Mouse (Mus musculus): ENCODE measurements around the gene Hist1h1d. TPM values are rescaled to one million over a fixed set of nuclear protein-coding genes. Genes with fewer than 3 reads are reported as not detected.
A peak's percentile ranks its signal among the peaks of the same experiment; 100 is the strongest.
"Not testable (repeated sequence)": the region's sequence is repeated elsewhere in the genome, so short reads cannot be mapped to it uniquely, and the experiment has no call there.

The Hist1h1d gene
- polyA plus RNA-seq, 1 experiment from 2014 or later: 0.18 TPM

- WGBS: 2% methylated on average over 11 of the region's 40 CpGs
- H3K27ac ChIP-seq: peak overlapping the region; percentile 77
- H3K27me3 ChIP-seq; H3K36me3 ChIP-seq; H3K9me3 ChIP-seq (replicated peaks); ATAC-seq (replicated peaks; ENCODE audit: insufficient number of reproducible peaks, insufficient read depth, low FRiP score, low read depth): not testable (repeated sequence)
- H3K4me3 ChIP-seq: peak overlapping the region; percentile 47
- peak overlapping the region; percentile 61 for H3K9ac ChIP-seq
- peak overlapping the region; percentile 73 for H3K4me2 ChIP-seq
- peaks cover 35% of the 10 kb centered on the region for H3K4me1 ChIP-seq (replicated peaks)
Measured at GRCm38 (mm10) chr13:23575864-23576313, 22.8 kb downstream of the Hist1h1d start.

DNA sequence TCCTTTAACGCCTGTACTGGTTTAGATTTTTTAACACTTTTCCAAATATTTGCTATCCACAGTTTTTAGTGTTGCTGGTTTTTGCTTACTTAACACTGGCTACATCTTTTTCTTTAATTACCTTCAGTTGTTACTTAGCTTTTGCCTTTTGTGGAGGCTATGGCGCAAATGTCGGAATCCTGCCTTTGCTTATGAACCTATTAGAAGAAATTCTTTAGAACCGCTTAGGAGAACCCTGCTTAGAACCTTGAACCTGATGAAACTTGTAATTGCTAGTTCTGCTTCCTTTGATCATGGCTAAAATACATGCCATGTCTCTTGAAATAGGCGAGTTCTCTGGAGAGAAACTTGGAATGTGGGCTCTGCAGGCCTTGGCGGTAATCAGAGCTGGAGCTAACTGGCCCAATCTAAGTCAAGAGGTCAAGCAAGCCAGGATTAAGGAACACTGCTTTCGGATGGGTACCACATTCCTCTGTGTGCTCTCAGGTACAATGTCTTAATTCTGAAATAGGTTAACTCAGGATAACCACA lies 23.4 kb downstream of the Hist1h1d start:
- 22% methylated on average over 7 of the region's 7 CpGs for WGBS
- Histone ChIP-seq H3K27ac (peak overlapping the region; percentile 77), H3K9ac (peak overlapping the region; percentile 61), H3K4me3 (peak overlapping the region; percentile 47), H3K27me3 (no peaks in the 10 kb centered on the region), H3K36me3 (no peaks in the 10 kb centered on the region), H3K9me3 (replicated peaks) (no peaks in the 10 kb centered on the region), H3K4me2 (peak overlapping the region; percentile 73), H3K4me1 (replicated peaks) (peaks cover 38% of the 10 kb centered on the region)
- no peak for ATAC-seq (replicated peaks; ENCODE audit: insufficient number of reproducible peaks, insufficient read depth, low FRiP score, low read depth)

DNA sequence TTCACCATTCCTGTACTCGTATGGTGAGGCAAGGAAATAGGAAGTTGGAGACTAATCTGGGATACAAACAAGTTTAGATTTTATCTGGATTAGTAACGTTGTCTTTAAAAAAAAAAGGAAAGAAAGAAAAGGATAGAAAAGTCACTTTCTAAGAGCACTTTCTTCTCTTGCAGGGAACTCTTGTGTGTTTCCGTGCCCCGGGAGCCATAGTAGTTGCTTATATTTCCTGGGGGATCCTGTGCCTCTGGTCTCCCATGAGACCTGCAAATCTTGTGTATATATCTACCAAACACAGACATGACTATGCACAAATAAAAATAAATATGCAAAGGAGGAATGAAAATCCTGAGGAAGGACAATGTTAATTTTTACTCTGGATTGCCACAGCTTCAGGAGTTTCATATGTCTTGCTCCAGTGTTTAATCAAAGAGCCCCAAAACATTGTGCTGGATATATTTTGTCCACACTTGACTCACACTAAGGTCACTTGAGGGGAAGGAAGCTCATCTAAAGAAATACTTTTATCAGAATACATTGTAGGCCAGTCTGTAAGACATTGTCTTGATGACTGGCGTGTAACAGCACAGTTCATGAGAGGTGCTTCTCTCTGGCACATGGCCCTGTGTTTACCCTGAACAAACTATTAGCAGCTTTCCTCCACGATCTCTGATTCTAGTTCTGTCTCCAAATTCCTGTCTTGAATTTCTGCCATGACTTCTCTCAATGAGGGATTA lies 24.0 kb downstream of the Hist1h1d start:
- Histone ChIP-seq H3K36me3 (no peaks in the 10 kb centered on the region), H3K27me3 (no peaks in the 10 kb centered on the region), H3K4me2 (peak overlapping the region; percentile 73), H3K4me3 (peak overlapping the region; percentile 47), H3K4me1 (replicated peaks) (peaks cover 37% of the 10 kb centered on the region), H3K27ac (peak overlapping the region; percentile 77), H3K9me3 (replicated peaks) (no peaks in the 10 kb centered on the region), H3K9ac (peak overlapping the region; percentile 61; the same call in 1 of the 2 replicates)
- WGBS: 52% methylated on average over 6 of the region's 6 CpGs
- ATAC-seq (replicated peaks; ENCODE audit: insufficient number of reproducible peaks, insufficient read depth, low FRiP score, low read depth): no peak

DNA sequence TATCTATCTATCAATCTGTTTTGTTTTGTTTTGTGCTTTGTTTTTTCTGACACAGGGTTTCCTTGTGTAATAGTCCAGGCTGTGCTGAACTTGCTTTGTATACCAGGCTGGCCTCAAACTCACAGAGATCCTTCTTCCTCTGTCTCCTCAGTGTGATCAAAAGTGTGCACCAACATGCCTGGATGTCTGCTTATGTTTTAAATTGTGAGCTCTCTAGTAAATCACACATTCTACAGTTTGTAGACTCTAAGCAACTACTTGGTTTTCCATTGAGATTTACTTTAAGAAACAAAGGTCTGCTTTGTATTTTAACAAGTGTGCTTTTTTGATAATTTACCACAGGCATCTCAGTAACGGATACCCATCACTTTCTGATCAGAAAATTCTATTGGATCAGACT lies 24.8 kb downstream of the Hist1h1d start:
- no peak for ATAC-seq (replicated peaks; ENCODE audit: insufficient number of reproducible peaks, insufficient read depth, low FRiP score, low read depth)

GRCm38 (mm10) chr13:23581408-23582218 lies 28.6 kb downstream of the Hist1h1d start, which contains the start of gene Hist1h4d:
Gene Hist1h4d (plus strand): TSS chr13:23581598.
- under 1% methylated on average over 43 of the region's 43 CpGs for WGBS
- Histone ChIP-seq H3K27ac (peak within 1 kb of the TSS; percentile 79), H3K4me2 (peak within 1 kb of the TSS; percentile 79), H3K4me1 (replicated peaks) (peaks cover 33% of the 10 kb centered on the region), H3K36me3 (no peaks in the 10 kb centered on the region), H3K9ac (peak within 1 kb of the TSS; percentile 66), H3K9me3 (replicated peaks) (no peaks in the 10 kb centered on the region), H3K27me3 (no peaks in the 10 kb centered on the region), H3K4me3 (peak within 1 kb of the TSS; percentile 57)
- ATAC-seq (replicated peaks; ENCODE audit: insufficient number of reproducible peaks, insufficient read depth, low FRiP score, low read depth): peak; percentile 84

More for the DNA sequence above, 24.8 kb downstream of the Hist1h1d start:
- H3K4me1 ChIP-seq (replicated peaks): peaks cover 35% of the 10 kb centered on the region
- H3K27me3 ChIP-seq: no peaks in the 10 kb centered on the region
- H3K9me3 ChIP-seq (replicated peaks): no peaks in the 10 kb centered on the region
- no peak overlapping the region for H3K27ac ChIP-seq
- H3K9ac ChIP-seq: no peak overlapping the region
- H3K4me2 ChIP-seq: no peak overlapping the region
- H3K36me3 ChIP-seq: no peaks in the 10 kb centered on the region
- H3K4me3 ChIP-seq: no peak overlapping the region
- 85% methylated on average over 1 of the region's 1 CpGs for WGBS

DNA sequence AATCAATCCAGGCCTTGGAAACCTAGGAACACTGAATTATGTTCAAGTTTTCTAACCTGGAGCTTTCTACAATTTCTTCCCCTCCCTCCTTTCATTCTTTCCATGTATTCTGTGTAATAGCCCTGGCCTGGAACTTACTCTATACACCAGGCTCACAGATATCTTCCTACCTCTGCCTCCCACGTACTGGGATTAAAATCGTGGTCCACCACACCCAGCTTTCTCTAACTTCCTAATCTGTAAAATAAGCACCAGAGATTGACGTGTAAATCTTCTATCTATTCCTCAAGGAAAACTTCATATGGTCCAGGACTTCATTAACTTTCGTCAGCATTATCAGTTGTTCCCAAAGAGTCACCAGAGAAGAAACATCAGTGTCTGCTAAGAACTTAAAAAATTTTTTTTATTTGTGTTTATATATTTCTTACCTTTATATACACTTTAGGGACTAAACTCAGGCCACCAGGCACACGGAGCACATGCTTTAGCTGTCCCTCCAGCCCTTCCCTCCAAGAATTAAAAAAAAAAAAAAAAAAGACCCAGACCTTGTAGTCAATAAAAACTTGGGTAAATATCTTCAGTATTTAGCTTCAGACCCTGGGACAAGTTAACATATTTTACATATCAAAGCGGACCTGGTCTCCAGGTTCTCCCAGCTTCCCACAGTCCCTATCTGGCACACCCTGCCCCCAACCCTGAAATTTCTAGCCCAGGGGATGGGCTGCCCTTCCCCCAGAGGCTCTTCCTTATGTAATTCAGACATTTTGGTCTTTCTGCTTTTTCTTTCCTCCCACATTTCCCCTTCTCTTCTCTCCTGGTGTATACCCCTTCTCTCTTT lies 29.4 kb downstream of the Hist1h1d start:
- WGBS: 13% methylated on average over 6 of the region's 6 CpGs
- Histone ChIP-seq H3K27me3 (no peaks in the 10 kb centered on the region), H3K36me3 (no peaks in the 10 kb centered on the region), H3K4me2 (peak overlapping the region; percentile 79), H3K4me3 (peak overlapping the region; percentile 57), H3K27ac (peak overlapping the region; percentile 79), H3K9me3 (replicated peaks) (no peaks in the 10 kb centered on the region), H3K9ac (peak overlapping the region; percentile 66), H3K4me1 (replicated peaks) (peaks cover 32% of the 10 kb centered on the region)
- no peak for ATAC-seq (replicated peaks; ENCODE audit: insufficient number of reproducible peaks, insufficient read depth, low FRiP score, low read depth)

GRCm38 (mm10) chr13:23583387-23584068 lies 30.5 kb downstream of the Hist1h1d start:
- ATAC-seq (replicated peaks; ENCODE audit: insufficient number of reproducible peaks, insufficient read depth, low FRiP score, low read depth): no peak
- no peak overlapping the region for H3K9ac ChIP-seq
- peak overlapping the region; percentile 79 for H3K27ac ChIP-seq
- no peaks in the 10 kb centered on the region for H3K9me3 ChIP-seq (replicated peaks)
- H3K27me3 ChIP-seq: no peaks in the 10 kb centered on the region
- 0 out of 2 replicates have a peak overlapping the region, but pooled peaks have one; percentile 8 for H3K4me3 ChIP-seq
- peaks cover 32% of the 10 kb centered on the region for H3K4me1 ChIP-seq (replicated peaks)
- H3K4me2 ChIP-seq: peak overlapping the region; percentile 79; the same call in 1 of the 2 replicates
- H3K36me3 ChIP-seq: no peaks in the 10 kb centered on the region

DNA sequence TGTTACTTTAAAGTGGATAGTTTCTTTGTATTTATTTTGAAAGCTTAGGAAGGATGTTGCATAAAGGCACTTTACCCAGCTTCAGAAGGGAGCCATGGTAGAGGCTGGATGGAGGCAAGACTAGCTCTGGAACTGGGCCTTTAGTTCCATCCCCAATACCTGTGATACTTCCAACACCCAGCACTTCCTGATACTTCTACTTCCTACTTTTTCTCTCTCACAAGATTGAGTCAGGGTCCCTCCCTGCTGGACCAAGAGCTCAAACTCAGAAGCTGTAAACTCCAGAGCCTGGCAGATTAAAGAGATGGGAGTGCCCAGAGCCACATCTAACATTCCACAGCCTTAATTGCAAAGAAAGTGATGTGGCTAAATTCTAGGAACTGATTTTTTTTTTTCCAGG lies 31.3 kb downstream of the Hist1h1d start:
- Histone ChIP-seq H3K9ac (peak overlapping the region; percentile 73), H3K36me3 (no peaks in the 10 kb centered on the region), H3K4me1 (replicated peaks) (peaks cover 32% of the 10 kb centered on the region), H3K27me3 (no peaks in the 10 kb centered on the region), H3K27ac (peak overlapping the region; percentile 92), H3K4me2 (peak overlapping the region; percentile 68), H3K4me3 (peak overlapping the region; percentile 54), H3K9me3 (replicated peaks) (no peaks in the 10 kb centered on the region)
- no peak for ATAC-seq (replicated peaks; ENCODE audit: insufficient number of reproducible peaks, insufficient read depth, low FRiP score, low read depth)

GRCm38 (mm10) chr13:23585029-23585441 lies 32.0 kb downstream of the Hist1h1d start:
- H3K4me3 ChIP-seq: peak overlapping the region; percentile 54
- no peaks in the 10 kb centered on the region for H3K9me3 ChIP-seq (replicated peaks)
- H3K9ac ChIP-seq: peak overlapping the region; percentile 73
- peak overlapping the region; percentile 92 for H3K27ac ChIP-seq
- H3K4me2 ChIP-seq: peak overlapping the region; percentile 68
- WGBS: under 1% methylated on average over 21 of the region's 21 CpGs
- no peaks in the 10 kb centered on the region for H3K27me3 ChIP-seq
- peaks cover 32% of the 10 kb centered on the region for H3K4me1 ChIP-seq (replicated peaks)
- ATAC-seq (replicated peaks; ENCODE audit: insufficient number of reproducible peaks, insufficient read depth, low FRiP score, low read depth): no peak
- no peaks in the 10 kb centered on the region for H3K36me3 ChIP-seq

DNA sequence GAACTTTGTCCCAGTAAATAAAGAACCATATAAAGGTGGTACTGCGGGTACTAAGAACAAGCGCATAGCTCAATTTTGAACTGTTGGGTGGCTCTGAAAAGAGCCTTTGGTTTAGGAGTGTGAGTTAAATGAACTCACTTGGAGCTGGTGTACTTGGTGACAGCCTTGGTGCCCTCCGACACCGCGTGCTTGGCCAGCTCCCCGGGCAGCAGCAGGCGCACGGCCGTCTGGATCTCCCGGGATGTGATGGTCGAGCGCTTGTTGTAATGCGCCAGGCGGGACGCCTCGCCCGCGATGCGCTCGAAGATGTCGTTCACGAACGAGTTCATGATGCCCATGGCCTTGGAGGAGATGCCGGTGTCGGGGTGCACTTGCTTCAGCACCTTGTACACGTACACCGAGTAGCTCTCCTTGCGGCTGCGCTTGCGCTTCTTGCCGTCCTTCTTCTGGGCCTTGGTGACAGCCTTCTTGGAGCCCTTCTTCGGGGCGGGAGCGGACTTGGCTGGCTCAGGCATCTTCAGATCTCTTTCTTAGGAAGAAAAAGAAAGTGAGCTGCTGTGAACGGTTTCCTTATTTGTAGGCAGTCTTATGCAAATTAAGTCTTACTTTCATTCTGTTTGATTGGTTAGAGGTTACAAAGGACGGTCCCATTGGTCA lies 32.5 kb downstream of the Hist1h1d start:
- under 1% methylated on average over 34 of the region's 36 CpGs for WGBS
- peak overlapping the region; percentile 68 for H3K4me2 ChIP-seq
- peak overlapping the region; percentile 92 for H3K27ac ChIP-seq
- peak; percentile 86 for ATAC-seq (replicated peaks; ENCODE audit: insufficient number of reproducible peaks, insufficient read depth, low FRiP score, low read depth)
- H3K9ac ChIP-seq: peak overlapping the region; percentile 73
- H3K4me1 ChIP-seq (replicated peaks): peaks cover 32% of the 10 kb centered on the region
- peak overlapping the region; percentile 54 for H3K4me3 ChIP-seq
- not testable (repeated sequence) for H3K36me3 ChIP-seq; H3K9me3 ChIP-seq (replicated peaks); H3K27me3 ChIP-seq
